Mouse (Mus musculus) lung, postnatal 0 days (tissue): ENCODE measurements at regions not wholly inside any gene's neighbourhood (a gene's known extent, or its start where the extent isn't known, plus 50 kb on each side); places are given as distances from the start of the nearest gene placed in this dataset.

Experiments
- ATAC-seq: fragments of 200-750 bp; cut with Nextera tagmentation; 2 replicates; pipeline ENCODE4 v1.8.0; 2017; ENCODE audit warnings: moderate library complexity
- DNase-seq: peaks from one replicate; pipeline ENCODE4 v3.0.0-alpha.2; 2016; ENCODE audit warnings: low spot score
- H3K27ac ChIP-seq: fragments of 300-500 bp; sonication (generic); 2 replicates; pipeline ENCODE4 v1.5.1; 2014; ENCODE audit warnings: antibody characterized with exemption, mild to moderate bottlenecking, low read length, mixed read lengths
- H3K27me3 ChIP-seq: fragments of 300-500 bp; sonication (generic); replicated peaks from 2 replicates; pipeline ENCODE4 v1.6.1; 2014; ENCODE audit warnings: low read length, mixed read lengths; ENCODE audit not compliant: insufficient read depth
- H3K36me3 ChIP-seq: fragments of 300-500 bp; sonication (generic); 2 replicates; pipeline ENCODE4 v1.6.1; 2014; ENCODE audit warnings: low read length, mixed read lengths; ENCODE audit not compliant: insufficient read depth
- H3K4me1 ChIP-seq: fragments of 300-500 bp; sonication (generic); 2 replicates; pipeline ENCODE4 v1.6.1; 2014; ENCODE audit warnings: antibody characterized with exemption, low read depth, low read length, mixed read lengths; ENCODE audit not compliant: insufficient read depth
- H3K4me2 ChIP-seq: fragments of 300-500 bp; sonication (generic); replicated peaks from 2 replicates; pipeline ENCODE4 v1.6.1; 2014; ENCODE audit warnings: low read depth, mild to moderate bottlenecking, low read length, moderate library complexity, mixed read lengths
- H3K4me3 ChIP-seq: fragments of 300-500 bp; sonication (generic); 2 replicates; pipeline ENCODE4 v1.5.1; 2014; ENCODE audit warnings: low read depth, low read length
- H3K9ac ChIP-seq: fragments of 300-500 bp; sonication (generic); replicated peaks from 2 replicates; pipeline ENCODE4 v1.6.1; 2014; ENCODE audit warnings: low read depth, mild to moderate bottlenecking
- H3K9me3 ChIP-seq: fragments of 300-500 bp; sonication (generic); 2 replicates; pipeline ENCODE4 v1.6.1; 2016; ENCODE audit warnings: low read length, mixed read lengths
- CTCF ChIP-seq: IDR thresholded peaks from 2 replicates; pipeline ENCODE4 v1.5.1; 2016; ENCODE audit warnings: antibody characterized with exemption, mild to moderate bottlenecking
- EP300 ChIP-seq: IDR thresholded peaks from 2 replicates; pipeline ENCODE4 v1.6.1; 2016; ENCODE audit warnings: antibody characterized with exemption, mild to moderate bottlenecking, control low read depth
- WGBS: fragments of 180-500 bp; shearing (Covaris S2); extraction: QIAGEN DNeasy Blood & Tissue Kit; methylation state at CpG from one replicate; pipeline ENCODE4 v1.1.7; 2014; 5-methylcytosine and 5-hydroxymethylcytosine counted together

DNA sequence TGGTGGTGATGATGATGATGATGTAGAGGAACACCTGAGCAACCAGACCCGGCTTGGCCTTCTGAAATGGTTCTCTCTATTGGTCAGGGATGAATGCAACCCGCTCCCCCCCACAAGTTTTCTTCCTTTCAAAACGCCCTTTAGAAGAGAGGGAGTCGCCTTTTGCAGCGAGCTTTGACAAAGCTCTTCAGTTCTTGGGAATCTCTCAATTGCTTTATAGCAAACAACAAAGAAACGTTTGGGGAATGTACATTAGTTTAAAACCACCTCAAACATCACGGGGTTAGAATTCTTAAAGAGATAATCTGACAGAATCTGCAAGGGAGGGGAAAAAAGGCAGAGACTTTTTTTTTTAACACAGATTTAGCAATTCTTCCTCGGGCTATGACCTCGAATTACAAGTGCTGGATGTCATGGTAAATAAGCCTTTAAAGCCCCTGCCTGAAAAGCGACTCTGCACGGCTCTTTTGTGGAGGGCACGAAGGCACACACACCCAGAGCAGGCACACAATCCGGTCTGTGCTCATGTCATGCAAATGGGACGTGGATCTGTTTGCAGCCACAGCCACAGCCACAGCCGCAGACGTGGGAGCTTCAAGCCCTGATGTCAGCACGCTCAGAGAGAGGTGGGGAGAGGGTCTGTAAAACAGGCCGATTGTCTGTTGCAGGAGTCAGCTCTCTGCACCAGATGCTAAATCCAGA lies 81.2 kb upstream of the Msx2 start:
- H3K9ac ChIP-seq: no peak overlapping the region
- ATAC-seq: no peak
- no peak overlapping the region for H3K4me3 ChIP-seq
- no peaks in the 10 kb centered on the region for H3K9me3 ChIP-seq
- no peak overlapping the region for H3K4me2 ChIP-seq
- H3K27me3 ChIP-seq: no peaks in the 10 kb centered on the region
- H3K4me1 ChIP-seq: no peaks in the 10 kb centered on the region
- 33% methylated on average over 18 of the region's 18 CpGs for whole genome bisulfite sequencing
- H3K27ac ChIP-seq: no peak overlapping the region
- no peak for DNase-seq
- TF ChIP-seq CTCF (no peak), EP300 (no peak)
- H3K36me3 ChIP-seq: no peaks in the 10 kb centered on the region

DNA sequence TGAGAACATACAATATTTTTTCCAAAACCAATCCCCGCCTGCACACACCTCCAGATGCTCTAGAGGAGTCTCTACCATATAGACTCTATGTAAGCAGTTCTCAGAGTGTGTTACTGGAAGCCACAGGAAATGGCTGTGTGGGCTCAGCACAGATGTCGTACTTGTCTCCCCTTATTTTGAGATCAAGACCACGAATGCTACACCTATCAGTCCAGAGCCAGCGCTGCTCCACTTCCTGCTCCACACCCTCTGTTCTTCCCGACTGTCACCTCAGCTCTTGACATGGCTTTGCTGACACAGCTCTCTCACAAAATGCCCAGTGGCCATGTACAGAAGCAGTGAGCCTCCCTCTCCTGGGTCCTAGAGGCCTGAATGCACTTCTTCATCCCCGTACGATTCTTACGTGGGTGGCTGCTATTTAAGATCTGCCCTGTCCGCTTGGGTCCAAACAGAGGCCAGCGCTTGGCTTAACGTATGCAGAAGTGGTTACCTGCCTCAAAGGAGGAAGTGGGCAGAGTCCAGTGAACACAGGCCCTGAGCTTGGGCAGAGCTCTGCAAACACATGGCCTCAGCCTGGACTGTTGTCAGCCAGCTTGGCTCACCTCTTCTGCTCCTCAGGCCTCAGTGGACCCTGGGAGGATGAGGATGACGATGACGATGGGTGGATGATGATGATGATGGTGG lies 80.5 kb upstream of the Msx2 start:
- H3K4me3 ChIP-seq: no peak overlapping the region
- no peak overlapping the region for H3K27ac ChIP-seq
- no peak overlapping the region for H3K4me2 ChIP-seq
- DNase-seq (no peak), ATAC-seq (no peak)
- H3K9me3 ChIP-seq: no peaks in the 10 kb centered on the region
- no peaks in the 10 kb centered on the region for H3K4me1 ChIP-seq
- H3K27me3 ChIP-seq: no peaks in the 10 kb centered on the region
- H3K9ac ChIP-seq: no peak overlapping the region
- no peaks in the 10 kb centered on the region for H3K36me3 ChIP-seq
- TF ChIP-seq EP300 (no peak), CTCF (no peak)
- 58% methylated on average over 13 of the region's 13 CpGs for WGBS

DNA sequence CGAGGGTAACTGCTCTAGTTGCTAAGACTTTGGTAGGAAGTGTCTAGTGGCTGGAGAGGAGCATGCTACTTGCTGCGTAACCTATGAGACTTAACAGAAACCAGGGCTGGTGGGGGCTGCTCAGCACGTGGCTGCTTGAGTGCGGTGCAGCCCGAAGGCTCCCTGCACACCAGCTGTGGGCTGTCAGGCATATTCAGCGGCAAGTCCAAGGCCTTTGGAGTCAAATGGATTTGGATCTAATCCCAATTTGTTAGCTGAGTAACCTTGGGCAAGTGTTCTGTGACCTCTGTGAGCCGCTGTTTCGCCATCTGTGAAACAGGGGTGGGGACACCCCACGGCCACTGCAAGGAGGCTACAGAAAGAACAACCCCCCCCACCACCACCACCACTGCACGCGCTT lies 75.5 kb upstream of the Msx2 start:
- Histone ChIP-seq H3K36me3 (no peaks in the 10 kb centered on the region), H3K9me3 (no peaks in the 10 kb centered on the region), H3K9ac (no peak overlapping the region), H3K4me1 (no peaks in the 10 kb centered on the region), H3K4me3 (no peak overlapping the region), H3K27ac (no peak overlapping the region), H3K27me3 (no peaks in the 10 kb centered on the region), H3K4me2 (no peak overlapping the region)
- DNase-seq: peak; percentile 17
- peak; percentile 38; the same call in 1 of the 2 replicates for ATAC-seq
- WGBS: 41% methylated on average over 11 of the region's 11 CpGs
- no peak for TF ChIP-seq CTCF
- no peak for TF ChIP-seq EP300

GRCm38 (mm10) chr13:53543291-53543690 lies 70.4 kb upstream of the Msx2 start:
- Histone ChIP-seq H3K4me2 (no peak overlapping the region), H3K36me3 (no peaks in the 10 kb centered on the region), H3K4me3 (no peak overlapping the region), H3K27me3 (no peaks in the 10 kb centered on the region), H3K27ac (no peak overlapping the region), H3K9ac (no peak overlapping the region), H3K4me1 (no peaks in the 10 kb centered on the region), H3K9me3 (no peaks in the 10 kb centered on the region)
- TF ChIP-seq CTCF (no peak), EP300 (no peak)
- ATAC-seq (no peak), DNase-seq (no peak)
- 53% methylated on average over 5 of the region's 5 CpGs for WGBS

DNA sequence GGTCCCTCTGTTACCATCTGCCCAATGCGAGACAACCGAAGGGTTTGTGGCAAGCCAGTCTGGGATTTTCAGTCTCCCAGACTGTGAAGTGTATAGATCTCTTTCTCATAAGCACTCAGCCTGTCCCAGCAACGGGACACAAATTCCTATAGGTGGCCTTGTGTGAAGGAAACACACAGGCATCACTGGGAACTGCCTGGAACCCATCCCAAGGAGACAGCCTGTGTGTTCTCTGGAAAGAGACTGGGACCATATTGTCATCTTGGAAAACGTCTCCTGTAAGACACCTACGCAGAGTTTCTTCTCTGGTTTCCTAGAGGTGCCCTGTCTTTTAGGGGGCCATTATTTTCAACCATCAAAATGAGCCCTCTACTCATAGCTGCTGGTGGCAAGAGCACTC lies 66.9 kb upstream of the Msx2 start:
- no peak for TF ChIP-seq CTCF
- TF ChIP-seq EP300: no peak
- Histone ChIP-seq H3K27me3 (no peaks in the 10 kb centered on the region), H3K27ac (no peak overlapping the region), H3K4me1 (no peaks in the 10 kb centered on the region), H3K36me3 (no peaks in the 10 kb centered on the region), H3K4me3 (no peak overlapping the region), H3K9me3 (no peaks in the 10 kb centered on the region), H3K9ac (no peak overlapping the region), H3K4me2 (no peak overlapping the region)
- 83% methylated on average over 5 of the region's 5 CpGs for WGBS
- no peak for DNase-seq
- no peak for ATAC-seq

GRCm38 (mm10) chr13:53537937-53538336 lies 65.1 kb upstream of the Msx2 start:
- no peaks in the 10 kb centered on the region for H3K4me1 ChIP-seq
- no peak overlapping the region for H3K4me3 ChIP-seq
- no peak overlapping the region for H3K27ac ChIP-seq
- DNase-seq (no peak), ATAC-seq (no peak)
- no peaks in the 10 kb centered on the region for H3K9me3 ChIP-seq
- 86% methylated on average over 6 of the region's 6 CpGs for WGBS
- H3K4me2 ChIP-seq: no peak overlapping the region
- H3K36me3 ChIP-seq: no peaks in the 10 kb centered on the region
- H3K9ac ChIP-seq: no peak overlapping the region
- no peaks in the 10 kb centered on the region for H3K27me3 ChIP-seq
- TF ChIP-seq CTCF: no peak
- TF ChIP-seq EP300: no peak
